Mouse (Mus musculus) CH12.LX (cell line): ENCODE results near the gene Tph1.

Experiments used
- GABPA ChIP-seq: IDR thresholded peaks from 2 replicates; pipeline ENCODE4 v1.6.1; 2012; ENCODE audit warnings: low read depth, low read length, improper control_type of control experiment, inconsistent platforms; ENCODE audit not compliant: insufficient replicate concordance
- POLR2A ChIP-seq: IDR thresholded peaks from 2 replicates; pipeline ENCODE4 v1.6.1; 2011; ENCODE audit warnings: low read depth, mild to moderate bottlenecking, improper control_type of control experiment, low read length

DNA sequence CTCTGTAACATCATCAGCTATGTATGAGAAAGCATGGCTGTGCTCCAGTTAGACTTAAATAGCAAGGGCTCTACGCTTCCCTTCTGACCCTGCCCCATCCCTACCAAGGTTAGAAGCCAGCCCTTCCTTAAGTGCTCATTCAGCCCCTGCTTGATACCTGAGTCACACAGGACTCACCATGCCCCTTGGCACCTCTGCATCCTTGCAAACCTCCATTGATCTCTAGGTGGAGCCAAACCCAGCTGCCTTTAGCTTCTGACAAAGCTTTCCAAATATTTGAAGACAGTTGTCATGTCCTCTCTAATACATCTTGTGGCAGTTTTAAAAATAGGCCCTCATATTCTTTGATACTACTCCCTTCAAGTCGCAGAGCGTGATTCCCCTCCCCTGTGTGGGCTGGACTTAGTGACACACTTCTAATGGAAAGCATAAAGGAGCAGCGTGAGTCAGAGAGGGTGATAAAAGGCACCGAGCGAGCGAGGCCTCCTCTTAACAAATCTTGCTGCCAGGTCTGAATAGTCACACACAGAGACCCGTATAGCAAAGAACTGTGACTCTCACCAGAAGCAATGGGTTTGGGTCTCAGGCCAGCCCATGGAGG, 43.9 kb downstream of the Tph1 start:
- no peak for TF ChIP-seq POLR2A
- no peak for TF ChIP-seq GABPA
